Mouse (Mus musculus) R1 (cell line): ENCODE measurements around the gene Apeh.

Experiments used
- DNase-seq: peaks from one replicate; pipeline ENCODE4 v3.0.0-alpha.2; 2018; ENCODE audit warnings: low read depth, low spot score

Gene Apeh

GRCm38 (mm10) chr9:108119891-108120411 lies 25.5 kb upstream of the Apeh start:
- DNase-seq = no peak

GRCm38 (mm10) chr9:108117143-108117542 lies 22.7 kb upstream of the Apeh start:
- DNase-seq = no peak

- DNase-seq = no peak
Measured at GRCm38 (mm10) chr9:108115290-108116077, 21.1 kb upstream of the Apeh start.

DNA sequence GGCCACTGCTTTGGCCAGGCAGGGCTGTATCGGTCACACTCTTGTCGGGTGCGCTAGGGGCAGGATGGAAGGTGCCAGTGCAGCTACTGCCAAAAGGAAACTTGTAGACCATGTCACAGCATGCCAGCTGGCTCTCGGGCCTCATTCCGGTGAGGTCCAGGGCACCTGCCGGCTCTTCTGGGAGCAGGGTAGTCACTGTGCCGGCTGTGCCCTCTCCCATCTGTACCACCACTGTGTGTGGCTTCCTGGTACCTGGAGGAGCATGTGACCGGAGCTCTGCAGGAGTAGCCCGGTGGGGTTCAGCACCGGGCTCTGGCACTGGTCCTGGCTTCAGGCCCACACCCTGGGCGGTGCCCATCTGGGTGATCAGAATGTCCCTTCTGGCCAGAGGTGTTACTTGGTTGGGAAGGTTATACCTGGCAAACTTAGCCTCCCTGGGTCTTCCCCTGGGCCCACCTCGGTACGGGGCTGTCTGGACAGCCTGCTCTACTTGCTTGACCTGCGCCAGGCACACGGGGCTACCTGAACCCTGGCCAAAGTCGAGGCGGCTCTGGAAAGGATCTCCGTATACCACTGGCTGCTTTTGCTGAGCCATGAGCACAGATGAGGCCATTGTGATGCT lies 18.4 kb upstream of the Apeh start:
- no peak for DNase-seq

DNA sequence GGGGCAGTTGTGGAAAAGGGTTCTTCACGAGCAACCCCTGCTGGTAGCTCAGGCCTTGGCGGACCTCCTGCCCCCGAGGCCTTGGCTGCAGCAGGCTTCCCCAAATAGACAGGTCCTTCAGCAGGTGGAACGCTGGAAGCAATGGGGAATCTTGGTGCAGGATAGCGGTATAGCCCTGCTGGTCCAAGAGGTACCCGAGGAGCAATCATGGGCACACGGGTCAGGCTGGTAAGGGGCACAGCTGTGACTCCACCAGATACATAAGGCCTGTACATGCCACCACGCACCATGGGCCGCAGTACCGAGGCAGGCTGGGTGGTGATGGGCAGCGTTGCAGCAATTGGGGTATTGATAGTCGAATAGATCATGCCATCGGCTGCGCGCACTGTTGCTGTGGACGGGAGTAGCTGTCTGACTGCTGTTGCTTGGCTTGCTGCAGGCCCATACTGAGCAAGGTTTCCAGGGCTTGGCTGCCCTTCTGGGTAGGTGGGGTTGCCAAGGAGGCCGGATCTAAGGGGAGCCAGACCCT lies 17.3 kb upstream of the Apeh start:
- no peak for DNase-seq

GRCm38 (mm10) chr9:108111101-108111592 lies 16.7 kb upstream of the Apeh start:
- DNase-seq = no peak

GRCm38 (mm10) chr9:108110160-108110559 lies 15.8 kb upstream of the Apeh start:
- DNase-seq = no peak

- no peak for DNase-seq
Measured at GRCm38 (mm10) chr9:108107867-108108266, 13.5 kb upstream of the Apeh start.

GRCm38 (mm10) chr9:108106090-108106489 lies 11.7 kb upstream of the Apeh start:
- no peak for DNase-seq

DNA sequence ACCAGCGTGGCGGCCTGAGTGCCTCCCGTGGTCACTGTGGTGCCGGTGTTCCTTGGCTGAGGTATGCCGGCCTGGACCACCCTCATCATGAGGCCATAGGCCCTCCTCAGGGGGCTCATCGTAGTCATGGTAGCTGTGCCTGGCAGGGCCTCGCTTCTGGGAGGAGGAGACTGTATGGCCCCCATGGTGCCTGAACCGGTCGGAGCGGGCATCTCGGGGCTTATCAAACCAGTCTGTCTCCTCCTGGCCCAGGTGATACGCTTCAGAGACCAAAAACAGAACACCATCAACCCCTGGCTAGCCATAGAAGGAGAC lies 11.1 kb upstream of the Apeh start:
- no peak for DNase-seq

DNA sequence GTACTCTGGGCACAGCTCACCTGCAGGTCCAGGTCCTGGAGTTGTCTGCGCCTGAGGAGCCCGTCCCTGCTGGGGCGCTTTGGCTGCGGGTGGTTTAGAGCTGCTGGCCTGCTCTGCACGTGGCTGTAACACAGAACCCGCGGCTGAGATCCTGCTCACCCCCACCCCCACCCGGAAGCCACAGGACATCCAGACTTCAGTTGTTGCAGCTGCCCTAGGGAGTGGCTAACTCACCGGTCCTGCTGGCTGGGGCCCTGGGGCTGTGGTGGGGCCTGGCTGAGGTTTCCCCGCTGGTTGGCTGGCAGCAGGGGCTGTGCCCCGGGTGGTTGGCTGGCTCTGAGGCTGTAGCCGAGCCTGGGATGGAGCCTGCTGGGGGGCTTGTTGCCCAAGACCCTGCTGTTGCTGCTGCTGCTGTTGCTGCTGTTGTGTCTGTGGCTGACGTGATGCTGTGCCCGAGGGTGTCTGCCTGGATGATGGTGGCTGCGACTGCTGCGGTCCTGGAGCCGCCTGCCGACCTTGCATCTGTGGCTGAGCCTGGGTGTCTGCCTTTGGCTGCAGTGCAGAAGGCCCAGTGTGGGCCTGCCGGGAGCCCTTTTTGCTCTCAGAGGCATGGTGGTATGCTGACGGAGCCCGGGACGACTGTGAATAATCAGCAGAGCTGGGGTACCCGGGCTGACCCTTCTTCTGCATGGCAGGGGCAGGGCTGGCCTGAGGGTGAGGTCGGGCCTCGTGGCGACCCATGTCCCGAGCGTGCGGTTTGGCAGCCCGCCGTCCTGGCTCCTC lies 10.6 kb upstream of the Apeh start:
- peak; percentile 84 for DNase-seq

- DNase-seq = no peak
Measured at GRCm38 (mm10) chr9:108099619-108100018, 5.2 kb upstream of the Apeh start.

- no peak for DNase-seq
Measured at GRCm38 (mm10) chr9:108095949-108096712, 1.7 kb upstream of the Apeh start.

- peak; percentile 77 for DNase-seq
Measured at GRCm38 (mm10) chr9:108095518-108095917, 1.1 kb upstream of the Apeh start.

- no peak for DNase-seq
Measured at GRCm38 (mm10) chr9:108094998-108095411, 599 bp upstream of the Apeh start.

- no peak for DNase-seq
Measured at GRCm38 (mm10) chr9:108093586-108093985, 820 bp downstream of the Apeh start.

DNA sequence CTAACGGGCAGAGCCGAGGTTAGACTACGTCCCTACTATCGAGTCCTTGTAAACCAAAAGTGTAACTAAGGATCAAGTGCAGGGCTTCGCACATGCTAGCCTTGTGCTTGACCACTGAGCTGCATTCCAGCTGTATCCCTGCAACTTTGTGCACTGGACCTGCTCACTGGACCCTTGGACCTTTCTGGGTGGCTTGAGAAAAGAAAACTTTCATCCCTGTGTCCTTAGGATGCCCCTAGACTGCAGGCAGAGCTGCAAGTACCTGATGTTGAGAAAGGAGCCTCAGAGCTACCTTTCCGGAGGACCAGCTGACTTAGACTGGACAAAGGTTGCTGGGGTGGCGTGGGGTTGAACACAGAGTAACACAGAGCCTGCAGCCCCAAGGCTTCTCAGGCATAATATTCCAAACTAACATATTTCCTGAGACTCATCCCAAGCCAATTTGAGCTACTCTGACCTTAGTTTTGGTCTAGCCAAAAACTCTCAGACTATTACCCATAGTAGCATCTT lies 3.7 kb downstream of the Apeh start:
- no peak for DNase-seq

GRCm38 (mm10) chr9:108085261-108085660 lies 9.1 kb downstream of the Apeh start:
- DNase-seq = no peak

- no peak for DNase-seq
Measured at GRCm38 (mm10) chr9:108083561-108083960, 10.8 kb downstream of the Apeh start.

DNA sequence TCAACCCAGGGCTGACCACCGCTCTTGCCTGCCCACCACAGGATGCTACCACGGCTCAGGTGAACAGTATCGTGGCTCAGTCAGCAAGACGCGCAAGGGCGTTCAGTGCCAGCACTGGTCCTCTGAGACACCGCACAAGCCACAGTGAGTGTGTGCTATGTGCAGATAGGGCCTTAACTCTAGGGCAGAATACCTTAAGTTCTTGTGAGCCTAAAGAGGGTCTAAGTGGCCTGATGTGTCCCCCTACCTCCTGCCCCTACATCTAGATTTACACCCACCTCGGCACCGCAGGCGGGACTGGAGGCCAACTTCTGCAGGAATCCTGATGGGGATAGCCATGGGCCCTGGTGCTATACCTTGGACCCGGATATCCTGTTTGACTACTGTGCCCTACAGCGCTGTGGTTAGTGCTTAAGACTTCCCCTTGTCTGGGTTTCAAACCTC lies 11.4 kb downstream of the Apeh start, which contains the start of gene Rnf123:
Gene Rnf123 (minus strand): TSS at position 359 of the 444 bp plus-strand sequence.
- no peak for DNase-seq

GRCm38 (mm10) chr9:108082549-108082948 lies 11.9 kb downstream of the Apeh start:
- DNase-seq = peak; percentile 69
